Mouse (Mus musculus) G1E (cell line): ENCODE data around the gene Adgrl4. TPM values are rescaled to one million over a fixed set of nuclear protein-coding genes. Genes with fewer than 3 reads are reported as not detected.

Source experiments
- ATAC-seq: 2 replicates; pipeline ENCODE4 v1.8.0; 2016; ENCODE audit warnings: mild to moderate bottlenecking; ENCODE audit not compliant: insufficient number of reproducible peaks, poor library complexity, low FRiP score, severe bottlenecking; ENCODE audit errors: extremely low read depth
- DNase-seq: peaks from one replicate; pipeline ENCODE4 v3.0.0; 2012; ENCODE audit warnings: low spot score
- H3K27me3 ChIP-seq: 2 replicates; pipeline ENCODE4 v1.6.1; 2012; ENCODE audit warnings: mild to moderate bottlenecking, low read length, inconsistent platforms; ENCODE audit not compliant: insufficient read depth
- H3K36me3 ChIP-seq: replicated peaks from 2 replicates; pipeline ENCODE3; 2012; ENCODE audit warnings: mild to moderate bottlenecking, inconsistent platforms
- H3K4me1 ChIP-seq: 2 replicates; pipeline ENCODE4 v1.6.1; 2012; ENCODE audit warnings: low read depth, low read length, inconsistent platforms, mixed read lengths; ENCODE audit not compliant: insufficient read depth
- H3K4me3 ChIP-seq: 2 replicates; pipeline ENCODE4 v1.5.1; 2012; ENCODE audit warnings: low read depth, mild to moderate bottlenecking, inconsistent platforms, low read length, moderate library complexity, mixed read lengths
- H3K9me3 ChIP-seq: replicated peaks from 2 replicates; pipeline ENCODE4 v1.6.1; 2012; ENCODE audit warnings: inconsistent platforms
- CTCF ChIP-seq: IDR thresholded peaks from 2 replicates; pipeline ENCODE4 v1.5.1; 2012; ENCODE audit warnings: low read depth, low read length, inconsistent platforms, mixed read lengths
- GATA1 ChIP-seq: IDR thresholded peaks from 2 replicates; pipeline ENCODE4 v1.6.1; 2012; ENCODE audit warnings: borderline replicate concordance, low read length, inconsistent platforms, mixed read lengths
- GATA2 ChIP-seq: IDR thresholded peaks from 2 replicates; pipeline ENCODE4 v1.6.1; 2012; ENCODE audit warnings: low read depth, low read length, inconsistent platforms, borderline replicate concordance
- POLR2AphosphoS5 ChIP-seq: IDR thresholded peaks from 2 replicates; pipeline ENCODE4 v1.6.1; 2012; ENCODE audit warnings: low read depth, low read length, inconsistent platforms; ENCODE audit not compliant: insufficient replicate concordance
- TAL1 ChIP-seq: conservative IDR thresholded peaks from 2 replicates; pipeline ENCODE4 v1.6.1; 2012; ENCODE audit warnings: low read depth, low read length, inconsistent platforms, mixed read lengths
- polyA plus RNA-seq: library from polyadenylated mRNA; stranded (reverse); fragments of >175 nt; gene quantifications from 2 replicates; pipeline ENCODE4 v1.2.3, GENCODE M21; 2012
- total RNA-seq, 2 experiments: library from RNA; stranded (forward) in 1 of 2; stranded (reverse) in 1 of 2; fragments of 200-1000 nt in 1 of 2; fragments of >200 nt in 1 of 2; fragmentation: Nextera tagmentation in 1 of 2; gene quantifications; 2 replicates each; pipeline ENCODE4 v1.2.3; 2014 to 2017

Adgrl4 gene
- total RNA-seq (2014; fragmentation: Nextera tagmentation) (not detected in 2 replicates), total RNA-seq (2017) (0.06 and 0.38 TPM in 2 replicates), polyA plus RNA-seq (not detected in 2 replicates)

GRCm38 (mm10) chr3:151437693-151438092, at the start of gene Adgrl4:
Adgrl4 (plus strand) TSS chr3:151437887.
- Histone ChIP-seq H3K4me1 (no peaks in the 10 kb centered on the region), H3K36me3 (no peaks in the 10 kb centered on the region), H3K9me3 (peaks cover 22% of the 10 kb centered on the region), H3K27me3 (no peaks in the 10 kb centered on the region), H3K4me3 (no peak within 1 kb of the TSS; the same call in 1 of the 2 replicates)
- no peak for ATAC-seq
- no peak for DNase-seq
- TF ChIP-seq GATA2 (no peak), TAL1 (no peak), CTCF (no peak), GATA1 (no peak), POLR2AphosphoS5 (no peak)

- TF ChIP-seq GATA2 = no peak
- TF ChIP-seq GATA1 = no peak
- no peak for TF ChIP-seq TAL1
- TF ChIP-seq CTCF = no peak
- TF ChIP-seq POLR2AphosphoS5 = no peak
- DNase-seq (no peak), ATAC-seq (no peak)
- H3K36me3 ChIP-seq = no peaks in the 10 kb centered on the region
- H3K4me3 ChIP-seq = no peak overlapping the region
- no peaks in the 10 kb centered on the region for H3K27me3 ChIP-seq
- peaks cover 19% of the 10 kb centered on the region for H3K9me3 ChIP-seq
- no peaks in the 10 kb centered on the region for H3K4me1 ChIP-seq
These were observed 46.8 kb upstream of the Adgrl4 start for GRCm38 (mm10) chr3:151390912-151391311.

GRCm38 (mm10) chr3:151392891-151393290, 44.8 kb upstream of the Adgrl4 start:
- no peaks in the 10 kb centered on the region for H3K36me3 ChIP-seq
- no peaks in the 10 kb centered on the region for H3K4me1 ChIP-seq
- no peak overlapping the region for H3K4me3 ChIP-seq
- ATAC-seq (no peak), DNase-seq (no peak)
- TF ChIP-seq CTCF (no peak), GATA2 (no peak), POLR2AphosphoS5 (no peak), GATA1 (no peak), TAL1 (no peak)
- peaks cover 17% of the 10 kb centered on the region for H3K9me3 ChIP-seq
- H3K27me3 ChIP-seq = no peaks in the 10 kb centered on the region

- peaks cover 16% of the 10 kb centered on the region for H3K9me3 ChIP-seq
- H3K36me3 ChIP-seq = no peaks in the 10 kb centered on the region
- no peak for TF ChIP-seq CTCF
- TF ChIP-seq GATA2 = no peak
- TF ChIP-seq TAL1 = no peak
- no peak for TF ChIP-seq GATA1
- TF ChIP-seq POLR2AphosphoS5 = no peak
- DNase-seq = no peak
- ATAC-seq = no peak
- no peaks in the 10 kb centered on the region for H3K27me3 ChIP-seq
- H3K4me3 ChIP-seq = no peak overlapping the region
- H3K4me1 ChIP-seq = no peaks in the 10 kb centered on the region
These were observed 44.4 kb upstream of the Adgrl4 start for GRCm38 (mm10) chr3:151393330-151393729.

GRCm38 (mm10) chr3:151399270-151399669, 38.4 kb upstream of the Adgrl4 start:
- H3K36me3 ChIP-seq = no peaks in the 10 kb centered on the region
- H3K27me3 ChIP-seq = no peaks in the 10 kb centered on the region
- peaks cover 20% of the 10 kb centered on the region for H3K9me3 ChIP-seq
- ATAC-seq (no peak), DNase-seq (no peak)
- no peak overlapping the region for H3K4me3 ChIP-seq
- no peak for TF ChIP-seq GATA2
- TF ChIP-seq CTCF = no peak
- no peak for TF ChIP-seq GATA1
- no peak for TF ChIP-seq TAL1
- TF ChIP-seq POLR2AphosphoS5 = no peak
- H3K4me1 ChIP-seq = no peaks in the 10 kb centered on the region

- H3K36me3 ChIP-seq = no peaks in the 10 kb centered on the region
- H3K4me1 ChIP-seq = no peaks in the 10 kb centered on the region
- H3K4me3 ChIP-seq = no peak overlapping the region
- no peaks in the 10 kb centered on the region for H3K27me3 ChIP-seq
- ATAC-seq (no peak), DNase-seq (no peak)
- peaks cover 4% of the 10 kb centered on the region for H3K9me3 ChIP-seq
- TF ChIP-seq TAL1 (no peak), POLR2AphosphoS5 (no peak), GATA1 (no peak), GATA2 (no peak), CTCF (no peak)
These were observed 26.7 kb upstream of the Adgrl4 start for GRCm38 (mm10) chr3:151411031-151411430.

GRCm38 (mm10) chr3:151411488-151411887, 26.2 kb upstream of the Adgrl4 start:
- Histone ChIP-seq H3K27me3 (no peaks in the 10 kb centered on the region), H3K4me3 (no peak overlapping the region), H3K9me3 (peaks cover 5% of the 10 kb centered on the region), H3K36me3 (no peaks in the 10 kb centered on the region), H3K4me1 (no peaks in the 10 kb centered on the region)
- TF ChIP-seq TAL1 (no peak), CTCF (no peak), GATA2 (no peak), GATA1 (no peak), POLR2AphosphoS5 (no peak)
- DNase-seq (no peak), ATAC-seq (no peak)
